Mouse (Mus musculus): ENCODE measurements around the gene Rgn. TPM values are rescaled to one million over a fixed set of nuclear protein-coding genes. Genes with fewer than 3 reads are reported as not detected.
A peak's percentile ranks its signal among the peaks of the same experiment; 100 is the strongest.

Rgn gene
- 0.15 and 0.26 TPM in 2 replicates for polyA plus RNA-seq (2012; rRNA removed)

DNA sequence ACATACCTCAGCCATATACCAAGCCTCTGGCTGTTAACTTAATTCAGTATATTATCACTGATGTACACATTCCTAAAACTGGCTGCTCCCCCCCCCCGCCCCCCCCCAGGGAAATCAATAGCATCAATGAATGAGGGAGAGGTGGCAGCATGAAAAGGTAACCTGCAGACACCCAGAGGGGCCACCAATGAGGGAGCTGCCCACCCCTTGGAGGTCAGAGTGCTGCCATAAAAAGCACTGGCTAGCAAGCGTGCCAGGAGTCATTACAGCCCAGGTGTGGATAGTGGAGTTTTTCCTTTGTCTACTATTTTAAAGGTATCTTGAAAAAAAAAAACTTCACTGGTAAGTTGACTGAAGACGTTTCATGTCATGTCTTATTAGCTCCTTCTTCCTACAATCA is at the start of gene Rgn:
Gene Rgn (plus strand): TSS at position 256 of the 400 bp plus-strand sequence.
- DNase-seq (ENCODE audit: extremely low spot score in 1 of 2, low spot score in 1 of 2): no peak

DNA sequence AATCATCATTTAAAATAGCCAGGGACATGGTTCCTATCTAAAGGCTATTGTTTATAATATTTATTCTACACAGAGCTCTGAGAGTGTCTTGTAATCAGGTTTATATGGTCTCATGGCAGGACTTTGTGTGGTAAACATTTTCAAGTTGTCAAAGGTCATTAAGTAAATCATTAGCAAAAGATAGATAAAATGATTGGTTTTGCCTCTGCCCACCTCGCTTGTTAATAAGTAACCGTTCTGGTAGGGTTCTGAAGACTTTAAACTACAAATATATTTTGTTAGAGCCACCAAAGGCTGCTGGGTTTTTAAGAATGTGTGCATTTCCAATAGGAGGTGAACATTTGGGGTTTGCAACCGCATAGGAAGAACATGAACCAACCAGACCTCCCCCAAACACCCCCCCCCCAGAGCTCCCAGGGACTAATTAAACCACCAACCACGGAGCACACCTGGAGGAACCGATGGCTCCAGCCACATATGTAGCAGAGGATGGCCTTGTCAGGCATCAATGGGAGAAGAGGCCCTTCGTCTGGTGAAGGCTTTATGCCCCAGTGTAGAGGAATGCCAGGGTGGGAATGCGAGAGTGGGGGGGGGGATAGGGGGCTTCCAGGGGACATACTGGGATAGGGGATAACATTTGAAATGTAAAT is 29.2 kb upstream of the Rgn start:
- no peak for DNase-seq (ENCODE audit: extremely low spot score in 1 of 2, low spot score in 1 of 2)

DNA sequence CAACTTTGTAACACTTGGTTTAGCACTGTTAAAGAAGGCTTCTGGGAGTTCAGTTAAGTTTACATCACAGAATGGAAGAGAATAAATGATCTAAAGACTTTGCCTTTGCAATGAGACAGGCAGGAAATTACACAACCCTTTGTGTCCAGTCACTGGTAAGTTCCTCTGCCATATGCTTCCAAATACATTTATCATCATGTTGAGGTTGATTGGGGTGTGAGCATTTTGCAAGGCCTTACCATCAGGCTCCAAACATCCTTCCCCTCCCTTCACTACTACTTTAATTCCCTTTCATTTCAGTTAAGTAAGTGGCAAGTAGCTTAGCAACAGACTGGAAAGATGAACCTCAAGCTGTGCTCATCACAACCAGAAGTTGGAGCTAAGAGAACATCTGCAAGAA is 28.0 kb upstream of the Rgn start:
- no peak for DNase-seq (ENCODE audit: extremely low spot score in 1 of 2, low spot score in 1 of 2)

DNA sequence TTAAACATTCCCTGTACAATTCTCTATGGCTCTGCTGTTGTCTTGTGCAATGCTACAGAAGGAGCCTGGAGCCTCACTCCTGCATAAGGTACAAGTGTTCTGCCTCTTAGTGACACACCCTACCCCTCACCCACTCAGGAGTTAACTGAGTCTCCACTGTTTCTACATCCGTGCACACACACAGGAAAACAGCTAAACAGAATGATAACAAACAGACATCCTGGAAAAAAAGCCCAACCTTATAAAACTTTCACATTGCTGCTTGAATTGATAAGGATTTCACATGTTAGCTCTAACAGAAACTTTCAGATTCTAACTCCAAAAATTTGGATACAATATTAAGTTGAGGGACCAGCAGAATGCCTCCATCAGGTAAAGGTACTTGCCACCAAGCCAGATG is 17.0 kb upstream of the Rgn start:
- no peak for DNase-seq (ENCODE audit: extremely low spot score in 1 of 2, low spot score in 1 of 2)

DNA sequence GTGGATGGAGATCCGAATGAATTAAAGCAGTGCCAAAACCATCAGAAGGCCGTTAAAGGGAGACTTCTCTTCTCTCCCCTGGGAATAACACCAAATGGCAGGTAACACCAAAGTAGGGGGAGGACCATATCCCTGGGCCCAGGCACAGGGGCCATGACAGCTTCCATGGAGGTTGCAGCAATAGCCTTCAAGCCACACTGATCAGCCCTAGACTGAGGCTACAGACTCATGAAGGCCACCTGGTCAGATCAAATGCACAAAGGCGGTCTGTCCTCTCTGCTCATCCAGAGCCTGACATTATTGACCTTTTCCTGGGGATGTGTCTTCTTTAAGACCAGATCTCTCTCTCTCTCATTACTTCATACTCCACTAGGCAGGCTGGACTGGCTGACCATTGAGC is 5.7 kb upstream of the Rgn start:
- DNase-seq (ENCODE audit: extremely low spot score in 1 of 2, low spot score in 1 of 2): no peak

DNA sequence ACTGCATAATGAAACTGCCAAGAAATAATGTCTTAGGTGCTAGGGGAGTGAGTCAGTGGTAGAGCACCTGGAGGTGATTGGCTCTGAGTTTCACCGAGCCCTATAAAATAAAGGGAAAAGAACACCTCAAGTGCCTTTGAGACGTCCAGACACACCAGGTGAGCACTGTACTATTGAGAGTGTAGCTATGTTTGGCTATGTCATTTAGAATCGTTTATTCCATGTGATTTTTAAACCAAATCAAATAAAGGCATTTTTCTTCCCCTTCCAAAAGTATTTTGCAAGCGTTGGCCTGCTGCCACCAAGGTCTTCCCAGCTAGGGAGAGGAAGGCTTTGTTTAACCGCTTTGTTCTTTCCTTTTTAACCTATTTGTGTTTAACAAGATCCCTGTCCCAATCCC is 2.0 kb upstream of the Rgn start:
- DNase-seq (ENCODE audit: extremely low spot score in 1 of 2, low spot score in 1 of 2): no peak

DNA sequence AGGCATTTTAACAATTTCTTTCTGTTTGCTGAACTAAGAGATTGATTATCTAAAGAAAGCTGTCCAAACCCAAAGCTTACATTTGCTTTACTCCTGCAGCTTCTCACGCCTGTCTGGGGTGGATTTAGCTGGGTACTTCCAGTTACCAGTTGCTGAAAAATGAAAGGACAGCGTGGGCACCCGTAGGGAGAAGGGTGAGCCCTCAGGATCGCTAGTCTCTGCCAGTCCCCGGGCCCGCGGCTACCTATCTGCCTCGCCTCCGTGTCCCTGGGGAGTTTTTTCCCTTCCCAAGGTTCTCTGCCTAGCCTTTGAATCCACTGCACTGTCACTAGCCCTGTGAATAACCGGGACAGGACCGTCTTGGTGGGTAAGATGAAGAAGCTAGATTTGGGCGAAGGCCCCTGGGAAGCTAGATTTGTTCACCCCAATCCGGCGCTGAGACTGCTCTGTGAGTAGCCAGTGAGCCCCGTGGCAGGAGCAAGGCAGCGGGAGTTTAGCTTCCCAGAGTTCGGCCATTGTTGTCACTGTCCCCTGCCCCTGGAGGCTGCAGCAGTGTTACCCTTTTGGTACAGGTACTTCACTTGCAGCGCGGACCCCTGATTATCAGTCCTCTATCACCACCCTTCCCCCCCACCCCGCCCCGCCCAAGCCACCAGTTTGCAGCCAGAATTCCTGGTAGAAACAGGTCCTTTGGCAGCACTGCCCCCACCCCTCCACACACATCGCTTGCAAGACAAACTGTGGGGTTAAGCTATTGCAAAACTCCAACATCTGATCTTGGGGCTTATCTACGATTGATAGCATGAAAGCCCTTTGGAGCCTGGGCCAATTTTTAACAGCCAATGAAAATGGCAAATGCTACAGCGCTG is 1.3 kb upstream of the Rgn start:
- DNase-seq (ENCODE audit: extremely low spot score in 1 of 2, low spot score in 1 of 2): peak in 1 of 2 experiments; percentile 2

DNA sequence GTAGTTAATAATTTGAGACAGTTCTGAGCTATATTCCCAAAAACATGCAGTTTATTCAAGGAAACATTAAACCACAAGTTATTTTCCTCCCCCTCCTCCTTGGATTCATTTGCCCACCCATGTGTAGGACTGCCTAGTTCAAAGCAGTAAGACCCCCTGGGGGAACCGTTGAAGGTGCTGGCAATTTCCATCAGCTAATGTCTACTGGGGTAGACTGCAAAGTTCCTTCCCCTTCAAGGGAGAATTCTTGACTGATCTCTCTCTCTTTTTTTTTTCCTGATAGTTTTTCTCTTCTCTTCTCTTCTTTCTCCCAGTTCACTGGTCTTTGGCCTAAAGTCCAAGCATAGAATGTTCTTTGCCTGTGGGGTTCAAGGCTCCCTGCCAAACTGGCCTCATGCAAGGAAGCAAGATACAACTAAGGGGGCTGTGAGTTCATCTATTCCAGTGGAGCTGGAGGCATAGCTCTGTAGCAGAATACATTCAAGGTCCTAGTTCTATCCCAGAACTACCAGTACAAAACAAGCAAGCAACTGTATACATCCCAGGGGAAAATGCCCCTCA is 627 bp upstream of the Rgn start:
- no peak for DNase-seq (ENCODE audit: extremely low spot score in 1 of 2, low spot score in 1 of 2)

DNA sequence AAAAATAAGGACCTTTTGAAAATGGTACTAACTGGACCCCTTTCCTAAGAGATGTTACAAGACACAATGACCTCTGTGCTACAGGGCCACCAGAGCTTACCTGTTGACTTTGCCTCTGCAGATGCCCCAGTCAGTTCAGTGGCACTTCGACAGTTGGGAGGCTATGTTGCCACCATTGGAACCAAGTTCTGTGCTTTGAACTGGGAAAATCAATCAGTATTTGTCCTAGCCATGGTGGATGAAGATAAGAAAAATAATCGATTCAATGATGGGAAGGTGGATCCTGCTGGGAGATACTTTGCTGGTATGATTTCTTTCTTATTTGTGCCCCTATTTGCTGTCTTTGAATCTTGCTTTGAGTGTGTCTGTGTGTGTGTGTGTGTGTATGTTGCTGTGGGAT is 2.6 kb downstream of the Rgn start:
- DNase-seq (ENCODE audit: extremely low spot score in 1 of 2, low spot score in 1 of 2): no peak

DNA sequence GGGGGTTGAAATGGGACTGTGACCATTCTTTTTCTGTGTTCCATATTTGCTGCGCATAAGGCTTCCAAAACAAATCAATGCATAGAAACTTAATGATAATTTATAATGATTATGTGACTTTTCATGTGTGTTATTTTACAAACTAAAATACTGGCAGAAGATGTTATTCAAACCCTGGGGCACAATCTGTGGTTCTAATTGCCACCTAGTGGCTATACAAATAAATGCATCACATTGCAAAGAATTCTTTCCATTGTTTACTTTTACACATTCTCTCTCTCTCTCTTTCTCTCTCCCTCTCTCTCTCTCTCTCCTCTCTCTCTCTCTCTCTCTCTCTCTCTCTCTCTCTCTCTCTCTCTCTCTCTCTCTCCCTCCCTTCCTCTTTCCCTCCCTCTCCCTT is 12.3 kb downstream of the Rgn start:
- DNase-seq (ENCODE audit: extremely low spot score in 1 of 2, low spot score in 1 of 2): no peak

DNA sequence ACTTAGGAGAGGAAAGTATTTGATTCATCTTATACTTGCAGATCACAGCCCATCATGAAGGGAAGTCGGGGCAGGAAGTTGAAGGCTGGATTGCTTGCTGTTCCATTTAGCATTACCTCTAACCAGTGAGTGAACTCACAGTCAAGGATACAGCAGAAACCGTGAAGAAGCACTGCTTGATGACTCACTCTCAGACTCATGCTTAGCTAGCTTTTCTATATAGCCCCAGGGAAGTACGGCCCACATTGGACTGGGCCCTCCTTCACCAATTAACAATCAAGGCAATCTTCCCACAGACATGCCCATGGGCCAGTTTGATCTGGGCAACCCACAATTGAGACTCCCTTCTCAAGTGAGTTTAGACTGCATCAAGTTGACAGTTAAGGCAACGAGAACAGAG is 14.4 kb downstream of the Rgn start:
- DNase-seq (ENCODE audit: extremely low spot score in 1 of 2, low spot score in 1 of 2): no peak

DNA sequence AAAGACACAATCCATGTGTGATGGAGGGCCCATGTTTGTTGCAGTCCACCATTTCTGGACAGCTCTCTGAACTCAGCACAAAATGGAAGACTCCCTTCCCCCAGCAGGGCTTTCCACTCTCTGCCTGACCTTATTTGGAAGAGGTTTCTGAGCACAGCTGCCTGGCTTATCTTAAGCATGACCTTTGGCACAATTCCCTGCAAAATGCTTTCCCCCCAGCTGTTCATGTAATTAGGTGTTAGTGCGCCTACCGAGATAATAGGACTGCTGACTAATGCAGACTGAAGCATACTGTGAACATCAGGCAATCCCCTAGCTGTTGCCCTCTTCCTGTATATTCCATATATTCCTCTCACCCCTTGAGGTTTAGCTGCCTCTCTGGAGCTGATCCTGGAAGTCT is 21.4 kb downstream of the Rgn start:
- DNase-seq (ENCODE audit: extremely low spot score in 1 of 2, low spot score in 1 of 2): no peak

DNA sequence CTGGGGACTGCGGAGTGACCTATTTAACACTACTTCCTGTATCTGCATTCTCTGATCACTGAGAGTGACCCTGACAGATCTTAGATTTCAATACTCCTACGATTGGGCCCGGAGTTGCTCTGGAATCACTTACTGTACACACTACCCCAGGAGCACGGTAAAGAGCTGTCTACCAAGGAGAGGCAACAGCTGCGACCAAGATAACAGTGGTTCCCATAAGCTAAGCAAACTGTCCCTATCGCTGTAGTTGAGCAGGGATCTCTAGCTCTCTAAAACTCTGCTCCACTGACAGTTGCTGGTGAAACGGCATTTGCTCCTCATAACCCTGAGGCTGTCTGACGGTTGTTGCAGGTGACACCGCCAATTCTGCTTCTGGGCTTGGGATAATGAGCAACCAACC is 23.1 kb downstream of the Rgn start:
- DNase-seq (ENCODE audit: extremely low spot score in 1 of 2, low spot score in 1 of 2): no peak

DNA sequence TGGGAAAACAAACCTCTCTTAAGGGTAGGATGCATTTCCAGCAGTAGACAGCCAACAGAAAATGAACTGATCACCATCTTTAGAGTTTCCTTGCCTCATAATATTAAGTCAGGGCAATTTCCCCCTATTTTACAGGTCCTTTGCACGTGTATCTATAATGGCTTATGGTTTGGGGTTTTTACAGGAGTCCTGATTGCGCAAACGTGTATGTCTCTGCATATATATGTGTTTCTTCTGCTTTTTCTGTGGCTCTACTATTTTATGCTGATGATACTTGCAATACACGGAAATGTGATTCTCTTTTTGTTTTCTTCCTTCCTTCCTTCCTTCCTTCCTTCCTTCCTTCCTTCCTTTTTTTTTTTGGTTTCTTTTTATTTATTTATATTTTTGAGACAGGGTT is 24.3 kb downstream of the Rgn start:
- no peak for DNase-seq (ENCODE audit: extremely low spot score in 1 of 2, low spot score in 1 of 2)

DNA sequence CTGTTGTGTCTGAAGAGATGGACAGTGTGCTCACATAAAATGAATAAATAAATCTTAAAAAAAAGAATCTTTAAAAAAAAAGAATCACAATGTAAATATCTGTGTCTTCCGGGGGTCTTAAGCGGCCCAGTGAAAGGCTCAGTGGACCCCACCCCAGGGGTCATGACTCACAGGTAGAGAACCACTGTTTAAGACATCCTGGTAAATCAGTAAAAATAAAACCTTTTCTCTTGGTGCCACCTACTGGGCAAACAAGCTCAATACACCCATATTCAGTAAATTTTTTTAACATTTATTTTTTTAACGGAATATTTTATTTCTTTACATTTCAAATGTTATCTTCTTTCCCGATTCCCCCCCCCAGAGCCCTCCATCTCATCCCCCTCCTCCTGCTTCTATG is 38.4 kb downstream of the Rgn start:
- DNase-seq (ENCODE audit: extremely low spot score in 1 of 2, low spot score in 1 of 2): peak in 1 of 2 experiments; percentile 19

DNA sequence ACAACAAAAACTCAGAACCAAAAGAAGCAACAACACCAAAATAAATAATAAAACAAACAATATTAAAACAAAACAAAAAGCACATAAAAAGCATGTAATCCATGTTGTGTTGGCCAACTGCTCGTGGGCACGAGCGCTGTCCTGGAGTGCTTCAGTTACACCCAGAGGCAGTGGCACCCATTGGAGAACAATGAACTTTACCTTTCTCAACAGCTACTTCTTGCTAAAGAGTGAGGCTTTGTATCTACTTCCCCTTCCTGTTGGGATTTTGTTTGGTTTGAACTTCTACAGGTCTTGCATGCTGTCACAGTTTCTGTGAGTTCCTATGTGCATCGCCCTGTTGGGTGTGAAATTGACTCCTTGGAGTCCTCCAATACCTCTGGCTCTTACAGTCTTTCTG is 58.9 kb downstream of the Rgn start:
- DNase-seq (ENCODE audit: extremely low spot score in 1 of 2, low spot score in 1 of 2): no peak

Other genes with a start within 250 kb of the Rgn start
- 9.3 and 10.0 TPM in 2 replicates for gene Rp2, start 185.3 kb upstream of the Rgn start, polyA plus RNA-seq (2012; rRNA removed)
- 5.4 and 6.4 TPM in 2 replicates for gene Jade3, start 124.1 kb upstream of the Rgn start, polyA plus RNA-seq (2012; rRNA removed)
- gene Rbm10, start 67.7 kb downstream of the Rgn start, polyA plus RNA-seq (2012; rRNA removed): 56.0 and 58.4 TPM in 2 replicates
- 182 and 196 TPM in 2 replicates for gene Ndufb11, start 67.8 kb downstream of the Rgn start, polyA plus RNA-seq (2012; rRNA removed)
- 253 and 262 TPM in 2 replicates for gene Uba1, start 108.5 kb downstream of the Rgn start, polyA plus RNA-seq (2012; rRNA removed)
- 394 and 422 TPM in 2 replicates for gene Cdk16, start 138.2 kb downstream of the Rgn start, polyA plus RNA-seq (2012; rRNA removed)
- gene Usp11, start 154.1 kb downstream of the Rgn start, polyA plus RNA-seq (2012; rRNA removed): 107 and 128 TPM in 2 replicates
- 232 and 257 TPM in 2 replicates for gene Araf, start 248.0 kb downstream of the Rgn start, polyA plus RNA-seq (2012; rRNA removed)